Mouse (Mus musculus): ENCODE results near the gene Ski.

Gene Ski

DNA sequence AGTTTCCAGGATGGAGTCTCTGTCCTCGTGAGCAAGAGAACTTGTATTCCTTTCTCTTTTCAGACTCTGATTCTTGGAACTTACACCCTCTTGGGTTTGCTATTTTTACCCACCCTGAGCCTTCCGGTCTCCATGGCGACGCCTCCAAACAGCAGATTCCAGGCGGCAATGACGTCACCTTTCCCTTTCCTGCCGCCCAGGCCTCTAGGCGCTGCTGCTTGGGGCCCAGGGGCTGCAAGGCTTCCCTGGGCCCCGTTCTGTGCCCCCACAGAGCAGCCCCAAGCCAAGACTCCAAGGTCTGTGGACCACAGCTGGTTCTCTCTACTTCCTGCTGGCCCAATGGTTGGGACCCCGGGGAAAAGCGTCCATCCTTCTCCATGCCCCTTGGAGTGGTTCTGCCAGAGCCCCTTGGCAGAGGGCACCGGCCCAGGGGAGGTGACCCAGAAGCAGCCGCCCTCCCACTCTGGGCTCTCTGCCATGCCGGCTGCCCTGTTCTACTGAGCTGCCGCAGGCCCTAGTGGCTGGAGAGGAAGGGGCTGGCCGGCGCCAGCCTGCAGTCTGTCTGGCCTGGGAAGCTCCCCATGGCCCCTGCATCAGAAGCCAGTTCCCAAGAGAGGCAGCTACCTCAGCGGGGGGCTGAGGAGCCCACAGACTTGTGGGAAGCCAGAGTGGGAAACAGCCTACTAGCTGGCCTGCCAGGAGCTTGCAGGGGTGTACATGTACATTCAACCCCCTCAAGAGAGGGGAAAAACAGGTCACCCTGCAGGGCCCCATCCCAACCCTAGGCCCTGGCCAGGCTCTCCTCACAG, 13.1 kb upstream of the Ski start:
- in situ Hi-C loops (cut with MboI, MseI) = no loop called here

DNA sequence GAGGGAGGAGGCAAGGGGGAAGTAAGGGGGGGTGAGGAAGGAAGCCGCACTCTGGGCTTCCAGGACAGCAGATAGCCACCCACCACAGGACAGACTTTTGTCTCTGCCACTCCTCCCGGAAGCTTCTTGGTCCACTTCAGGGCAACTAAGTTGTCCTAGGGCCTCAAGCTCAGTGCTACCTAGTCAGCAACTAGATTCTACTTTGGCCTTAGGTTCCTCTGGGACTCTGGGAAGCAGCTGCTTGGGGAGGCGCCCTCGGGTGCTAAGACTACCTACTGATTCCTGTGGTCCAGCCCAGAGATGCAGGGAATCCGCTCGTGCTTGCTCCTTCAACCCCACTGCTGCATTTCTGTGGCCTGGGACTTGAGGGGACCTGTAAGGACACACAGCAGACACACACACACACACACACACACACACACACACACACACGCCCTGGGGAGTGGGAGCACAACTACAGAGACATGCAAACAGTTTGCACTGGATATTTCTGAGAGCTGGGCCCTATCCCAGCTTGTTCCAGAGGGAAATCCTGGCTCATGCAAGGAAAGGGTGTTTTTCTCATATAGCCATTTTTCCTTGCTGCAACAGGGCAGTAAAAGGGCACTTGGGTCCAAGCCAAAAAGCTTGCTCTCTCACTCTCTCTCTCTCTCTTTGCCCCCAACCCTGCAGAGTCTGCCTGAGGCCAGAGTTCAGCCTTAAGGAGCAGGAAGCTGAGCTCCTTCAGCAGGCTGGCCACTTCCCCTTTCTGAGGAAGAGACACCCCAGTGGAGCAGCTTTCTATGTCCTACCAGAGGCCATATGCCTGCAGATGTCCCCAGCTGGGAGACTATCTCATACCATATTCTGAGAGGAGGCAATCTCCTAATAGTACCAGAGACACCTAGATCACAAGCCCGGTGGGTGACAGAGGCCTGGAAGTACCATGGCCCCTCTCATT, 12.2 kb upstream of the Ski start:
- in situ Hi-C loops (cut with MboI, MseI) = no loop called here

GRCm38 (mm10) chr4:155233878-155234277, 11.5 kb upstream of the Ski start:
- in situ Hi-C loops (cut with MboI, MseI) = no loop called here

GRCm38 (mm10) chr4:155228461-155228860, 6.1 kb upstream of the Ski start:
- in situ Hi-C loops (cut with MboI, MseI) = no loop called here

GRCm38 (mm10) chr4:155227986-155228385, 5.6 kb upstream of the Ski start:
- in situ Hi-C loops (cut with MboI, MseI) = no loop called here

- in situ Hi-C loops (cut with MboI, MseI) = no loop called here
These were observed 3.5 kb upstream of the Ski start for GRCm38 (mm10) chr4:155225918-155226317.

GRCm38 (mm10) chr4:155223594-155224528, 1.5 kb upstream of the Ski start:
- in situ Hi-C loops (cut with MboI, MseI) = no loop called here

DNA sequence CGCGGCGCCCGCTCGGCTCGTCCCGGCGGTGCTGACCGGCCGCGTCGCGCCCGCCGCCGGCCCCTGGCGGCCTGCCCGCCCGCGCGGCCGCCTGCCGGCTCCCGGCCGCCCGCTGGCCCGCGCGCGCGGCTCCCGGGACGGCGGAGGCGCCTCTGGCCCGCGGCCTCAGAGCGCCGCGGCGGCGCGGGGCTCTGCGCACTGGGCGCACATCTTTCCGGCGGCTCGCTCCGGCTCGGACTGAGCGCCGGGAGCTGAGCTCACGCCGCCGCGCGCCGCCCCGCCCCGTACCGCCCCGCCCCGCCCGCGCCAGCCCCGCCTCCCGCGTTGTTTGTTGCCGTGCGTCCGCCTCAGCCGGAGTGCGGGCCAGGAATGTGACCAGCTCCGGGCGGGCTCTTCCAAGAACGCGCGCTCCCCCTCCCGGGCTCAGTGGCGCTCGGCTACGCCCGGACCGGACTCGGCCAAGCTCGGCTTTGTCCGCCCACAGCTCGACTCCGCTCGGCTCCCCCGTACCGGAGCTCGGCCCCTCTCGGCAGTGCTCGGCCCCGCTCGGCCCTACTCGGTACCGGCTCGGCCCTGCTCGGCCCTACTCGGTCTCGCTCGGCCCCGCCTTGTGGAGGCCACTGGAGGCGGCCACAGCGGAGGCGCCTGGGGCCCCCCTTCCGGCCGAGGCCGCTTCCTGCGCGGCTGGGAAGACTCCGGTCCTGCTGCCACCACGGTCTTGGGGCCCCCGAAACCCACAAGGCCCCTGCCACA, 625 bp upstream of the Ski start:
- in situ Hi-C loops (cut with MboI, MseI) = no loop called here

GRCm38 (mm10) chr4:155221599-155222551, 517 bp downstream of the Ski start:
- in situ Hi-C loops (cut with MboI, MseI) = no loop called here

DNA sequence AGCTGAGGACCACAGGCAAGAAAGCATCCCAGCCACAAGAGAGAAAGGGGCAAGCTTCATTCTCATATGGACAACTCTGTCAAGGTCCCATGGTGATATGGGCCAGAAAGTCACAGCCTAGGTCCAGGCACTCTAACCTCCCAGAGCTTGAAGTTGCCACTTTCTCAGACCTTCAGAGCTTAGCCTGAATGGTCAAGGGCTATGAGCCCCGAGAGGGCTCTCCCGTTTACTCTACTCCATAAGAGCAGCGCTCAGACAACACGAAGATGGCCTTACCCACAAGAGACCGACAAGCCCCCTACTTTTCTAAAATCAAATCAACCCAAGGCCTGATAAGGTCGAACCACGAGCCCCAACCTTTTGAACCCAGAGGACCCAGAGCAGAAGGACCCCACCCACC, 1.3 kb downstream of the Ski start:
- in situ Hi-C loops (cut with MboI, MseI) = no loop called here

DNA sequence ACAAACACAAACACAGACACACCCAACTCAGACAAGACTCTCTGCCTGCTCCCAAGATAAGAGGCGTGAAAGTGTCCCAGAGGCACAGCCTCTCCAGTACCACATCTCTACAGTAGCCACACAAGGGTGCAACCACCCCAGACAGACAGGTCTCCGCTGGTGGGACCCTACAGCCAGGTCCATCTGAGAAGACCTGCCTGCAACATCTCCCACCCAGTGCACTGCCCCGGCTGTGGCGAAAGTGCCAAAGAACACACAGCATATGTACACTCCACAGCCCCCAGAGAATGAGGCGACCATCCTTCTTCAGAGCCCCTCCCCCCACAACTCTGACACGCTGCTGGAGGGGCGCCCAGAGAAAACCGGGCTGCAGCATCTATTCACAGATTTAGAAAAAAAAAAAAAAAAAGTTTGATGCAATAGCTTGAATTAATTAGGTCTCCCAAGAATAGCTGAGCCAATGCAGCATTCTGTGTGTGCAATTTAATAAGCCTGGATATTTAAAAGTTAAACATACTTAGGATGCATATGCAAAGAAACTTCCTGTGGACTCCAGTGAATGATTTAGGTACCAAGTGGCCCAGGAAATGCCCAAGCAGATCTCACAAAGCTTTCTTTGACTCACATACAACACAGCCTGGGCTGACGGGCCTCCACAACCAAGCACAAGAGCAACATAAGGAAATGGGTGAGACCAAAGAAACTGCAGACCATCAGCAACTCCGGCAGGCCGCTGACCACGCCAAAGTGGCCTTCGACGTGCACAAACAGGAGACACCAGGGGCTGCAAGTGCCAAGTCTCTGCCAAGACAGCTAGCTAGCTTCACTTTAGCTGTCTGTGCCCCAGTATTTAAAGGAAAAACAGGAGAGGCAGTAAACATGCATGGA, 1.9 kb downstream of the Ski start:
- in situ Hi-C loops (cut with MboI, MseI) = no loop called here

GRCm38 (mm10) chr4:155219271-155220212, 2.9 kb downstream of the Ski start:
- in situ Hi-C loops (cut with MboI, MseI) = loop anchor here (10.0 kb wide), 1 partner anchor 65 kb away; no protein-coding TSS in a partner anchor

DNA sequence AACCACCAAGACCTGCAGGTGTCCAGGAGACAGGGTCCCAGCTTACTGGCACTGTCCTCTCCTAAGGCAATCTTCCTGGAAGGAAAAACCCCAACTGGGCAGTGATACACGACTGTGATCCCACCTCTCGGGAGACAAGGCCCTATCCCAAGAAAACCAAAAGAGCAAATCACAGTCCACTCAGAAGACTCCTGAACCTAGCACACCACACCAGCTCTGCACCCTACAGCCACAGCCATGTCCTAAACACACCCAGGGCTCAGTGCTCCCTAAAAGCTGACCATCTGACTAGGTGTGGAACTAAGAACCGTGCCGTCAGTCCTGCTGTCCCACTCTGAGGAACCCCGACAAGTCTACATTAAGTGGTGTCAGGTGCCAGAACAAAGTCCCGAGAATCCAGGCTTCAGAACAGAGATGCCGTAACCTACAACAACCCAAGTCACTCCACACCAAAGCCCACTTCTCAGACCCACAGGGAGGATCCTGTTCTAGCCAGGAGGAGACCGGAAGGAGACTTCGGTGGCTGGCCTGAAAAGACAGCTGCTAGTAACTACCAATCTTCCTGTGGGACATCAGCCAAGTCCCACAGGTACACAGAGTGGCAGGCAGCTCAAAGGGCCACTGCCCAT, 4.2 kb downstream of the Ski start:
- in situ Hi-C loops (cut with MboI, MseI) = loop anchor here (10.0 kb wide), 1 partner anchor 63 kb away; no protein-coding TSS in a partner anchor

DNA sequence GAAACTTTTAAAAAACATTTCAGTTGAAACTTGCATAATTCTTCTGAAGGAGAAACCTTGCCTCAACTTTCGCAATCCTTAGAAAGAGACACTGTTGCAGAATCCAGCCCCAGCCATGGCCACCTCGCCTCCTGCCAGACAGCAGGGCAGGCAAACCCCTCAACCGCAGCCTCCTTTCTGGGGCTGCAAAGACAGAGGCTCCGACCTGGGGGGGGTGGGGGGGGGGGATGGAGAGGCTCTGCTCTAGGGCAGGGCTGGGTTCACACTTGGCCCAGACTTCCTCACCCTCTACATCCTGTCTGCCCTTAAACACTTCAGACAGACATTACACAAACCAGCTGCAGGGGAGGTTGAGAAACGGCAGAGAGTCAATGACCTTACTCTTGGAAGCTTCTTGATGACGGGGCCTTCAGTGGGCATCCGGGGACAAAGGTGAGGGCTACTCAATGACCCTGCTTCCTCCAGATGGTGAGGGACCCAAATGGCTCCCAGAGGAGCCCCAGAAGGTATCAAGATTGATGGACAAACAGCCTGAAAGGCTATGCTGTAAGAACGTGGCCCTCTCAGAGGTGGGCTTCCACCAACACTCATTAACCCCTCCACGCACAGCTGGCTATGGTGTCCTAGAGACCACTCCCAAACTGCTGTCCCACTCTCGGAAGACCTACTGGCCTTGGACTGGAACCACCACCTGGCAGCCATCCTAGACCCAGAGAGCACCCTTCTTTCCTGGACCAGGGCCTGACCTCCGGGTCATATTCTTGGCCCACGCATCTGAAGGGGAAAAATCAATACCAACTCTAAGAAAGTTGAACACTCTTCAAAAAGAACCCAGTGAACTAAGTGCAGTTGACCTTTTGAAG, 4.9 kb downstream of the Ski start:
- in situ Hi-C loops (cut with MboI, MseI) = loop anchor here (10.0 kb wide), 1 partner anchor 63 kb away; no protein-coding TSS in a partner anchor

DNA sequence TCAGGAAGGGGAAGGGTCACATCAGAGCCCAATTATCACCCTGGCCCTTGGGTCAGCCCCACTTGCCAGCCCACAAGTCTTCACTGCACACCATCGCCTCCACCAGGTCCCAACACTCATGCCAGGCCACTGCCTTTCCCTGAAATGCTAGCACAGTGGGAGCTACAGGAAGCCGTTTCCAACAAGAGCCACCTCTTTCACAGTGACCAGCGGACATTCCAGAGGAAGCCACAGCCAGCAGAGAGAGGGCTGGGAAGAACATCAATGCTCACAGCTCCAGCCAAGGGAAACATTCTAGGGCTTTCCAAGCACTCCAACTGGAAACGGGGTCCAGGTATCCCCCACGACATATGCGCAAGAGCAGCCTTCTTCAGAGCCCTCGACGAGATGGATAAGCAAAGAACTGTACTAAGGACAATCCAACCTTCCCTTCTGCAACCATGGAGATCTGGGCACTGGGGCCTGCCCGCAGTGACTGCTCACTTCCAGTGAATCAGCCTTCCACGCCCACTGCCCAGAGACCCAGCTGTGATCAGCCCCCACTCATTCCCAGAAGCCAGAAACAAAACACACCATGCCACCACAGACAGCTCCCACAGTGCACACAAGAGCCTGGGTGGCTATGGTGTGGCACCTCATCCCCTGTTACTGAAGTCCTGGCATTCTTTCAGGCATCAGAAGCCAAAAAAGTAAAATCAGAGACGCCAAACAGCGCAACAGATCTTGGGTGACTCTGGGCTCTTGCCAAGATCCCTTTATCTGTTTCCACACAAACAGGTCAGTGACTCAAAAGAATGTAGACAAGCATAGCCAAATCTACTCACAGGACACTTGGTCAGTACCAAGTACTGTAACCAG, 6.4 kb downstream of the Ski start:
- in situ Hi-C loops (cut with MboI, MseI) = loop anchor here (10.0 kb wide), 1 partner anchor 61 kb away; no protein-coding TSS in a partner anchor
